Mouse (Mus musculus) heart, embryonic 14.5 days (tissue): ENCODE results near the gene Arl6ip1. TPM values are rescaled to one million over a fixed set of nuclear protein-coding genes. Genes with fewer than 3 reads are reported as not detected.
A peak's percentile ranks its signal among the peaks of the same experiment; 100 is the strongest.

Source experiments
- ATAC-seq: fragments of 200-750 bp; cut with Nextera tagmentation; 2 replicates; pipeline ENCODE4 v1.8.0; 2017; ENCODE audit warnings: low read depth, moderate TSS enrichment; ENCODE audit not compliant: insufficient number of reproducible peaks, insufficient read depth, low FRiP score
- H3K27ac ChIP-seq, 2 experiments: fragments of 200-500 bp in 1 of 2; fragments of 300-500 bp in 1 of 2; sonication (generic) in 1 of 2; replicated peaks in 1 of 2; 2 replicates each; pipeline ENCODE4 v1.5.1; 2012 to 2014; ENCODE audit warnings: low read depth in 2 of 2, low read length in 2 of 2, control low read depth in 1 of 2, mild to moderate bottlenecking in 1 of 2, mixed read lengths in 1 of 2; ENCODE audit not compliant: control insufficient read depth in 1 of 2, insufficient read depth in 1 of 2
- H3K27me3 ChIP-seq: fragments of 300-500 bp; sonication (generic); 2 replicates; pipeline ENCODE4 v1.6.1; 2014; ENCODE audit warnings: mild to moderate bottlenecking, low read length, control low read depth; ENCODE audit not compliant: control insufficient read depth, insufficient read depth
- H3K36me3 ChIP-seq: fragments of 300-500 bp; sonication (generic); 2 replicates; pipeline ENCODE4 v1.6.1; 2014; ENCODE audit warnings: mild to moderate bottlenecking, control low read depth, low read length, mixed read lengths; ENCODE audit not compliant: control insufficient read depth, insufficient read depth
- H3K4me1 ChIP-seq, 2 experiments: fragments of 200-500 bp in 1 of 2; fragments of 300-500 bp in 1 of 2; sonication (generic) in 1 of 2; 2 replicates each; pipeline ENCODE4 v1.6.1; 2012 to 2014; ENCODE audit warnings: low read length in 2 of 2, control low read depth in 1 of 2, mixed read lengths in 1 of 2; ENCODE audit not compliant: control insufficient read depth in 2 of 2, insufficient read depth in 2 of 2
- H3K4me2 ChIP-seq: fragments of 300-500 bp; sonication (generic); 2 replicates; pipeline ENCODE4 v1.6.1; 2014; ENCODE audit warnings: mild to moderate bottlenecking, low read length
- H3K4me3 ChIP-seq, 2 experiments: fragments of 200-500 bp in 1 of 2; fragments of 300-500 bp in 1 of 2; sonication (generic) in 1 of 2; 2 replicates each; pipeline ENCODE4 v1.5.1; 2012 to 2014; ENCODE audit warnings: low read length in 2 of 2, mild to moderate bottlenecking in 2 of 2, control low read depth in 1 of 2, low read depth in 1 of 2, moderate library complexity in 1 of 2; ENCODE audit not compliant: control insufficient read depth in 1 of 2, insufficient read depth in 1 of 2
- H3K9ac ChIP-seq: fragments of 300-500 bp; sonication (generic); 2 replicates; pipeline ENCODE4 v1.6.1; 2014; ENCODE audit warnings: mild to moderate bottlenecking, low read length
- H3K9me3 ChIP-seq: fragments of 300-500 bp; sonication (generic); 2 replicates; pipeline ENCODE4 v1.6.1; 2016; ENCODE audit warnings: low read length, control low read depth; ENCODE audit not compliant: control insufficient read depth
- WGBS: fragments of 180-500 bp; shearing (Covaris S2); extraction: QIAGEN DNeasy Blood & Tissue Kit; methylation state at CpG from one replicate; pipeline ENCODE4 v1.1.7; 2014; 5-methylcytosine and 5-hydroxymethylcytosine counted together
- polyA plus RNA-seq: library from polyadenylated mRNA; unstranded; fragments of >200 nt; fragmentation: Nextera tagmentation; extraction: Ambion mirVana; gene quantifications from 2 replicates; pipeline ENCODE4 v1.2.1, GENCODE M21; 2014

Arl6ip1 gene
- polyA plus RNA-seq, 1 experiment from 2014 or later = 268 TPM

DNA sequence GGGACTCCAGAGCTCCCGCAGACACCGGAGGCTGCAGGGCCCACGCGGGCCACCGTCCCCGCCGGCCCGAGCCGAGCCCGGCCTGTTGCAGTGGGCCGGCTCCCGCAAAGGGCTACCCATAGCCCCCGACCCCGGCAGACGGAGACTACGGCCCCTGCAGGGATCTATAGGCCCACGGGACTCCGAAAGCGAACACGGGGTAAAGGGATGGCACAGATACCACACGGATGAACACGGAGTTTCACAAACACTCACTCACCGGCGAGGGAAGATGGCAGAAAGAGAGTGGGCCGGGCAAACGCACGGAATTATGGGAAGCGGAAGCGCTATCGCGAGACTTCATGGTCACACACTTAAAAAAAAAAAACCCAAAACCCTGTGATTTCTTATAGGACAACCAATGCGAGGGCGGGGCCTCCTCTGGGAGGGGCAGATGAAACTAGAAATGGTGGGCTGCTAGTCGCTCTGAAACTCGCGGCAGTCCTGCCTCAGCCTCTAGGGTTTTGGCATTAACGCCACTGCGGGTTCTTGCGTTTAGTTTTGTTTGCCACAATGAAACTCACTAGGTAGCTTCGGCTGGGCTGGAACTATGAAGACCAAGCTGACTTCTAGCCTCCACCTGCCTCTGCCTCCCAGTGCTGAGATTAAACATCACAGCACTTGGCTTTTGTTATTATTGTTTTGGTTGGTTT, 13.4 kb downstream of the Arl6ip1 start, which contains the start of gene Rps15a:
Gene Rps15a (minus strand): TSS at position 312 of the 692 bp plus-strand sequence.
- peak within 1 kb of the TSS; percentile 100 for H3K9ac ChIP-seq
- ATAC-seq = peak; percentile 64
- H3K4me2 ChIP-seq = peak within 1 kb of the TSS; percentile 97
- peak within 1 kb of the TSS; percentile 94 to 96 for H3K4me3 ChIP-seq
- peaks cover 69% of the 10 kb centered on the region for H3K36me3 ChIP-seq
- H3K27me3 ChIP-seq = no peaks in the 10 kb centered on the region
- H3K9me3 ChIP-seq = no peaks in the 10 kb centered on the region
- H3K4me1 ChIP-seq = peaks cover 0 to 41% of the 10 kb centered on the region in 2 experiments
- peak within 1 kb of the TSS; percentile 87 to 88 for H3K27ac ChIP-seq
- WGBS = under 1% methylated on average over 40 of the region's 40 CpGs

DNA sequence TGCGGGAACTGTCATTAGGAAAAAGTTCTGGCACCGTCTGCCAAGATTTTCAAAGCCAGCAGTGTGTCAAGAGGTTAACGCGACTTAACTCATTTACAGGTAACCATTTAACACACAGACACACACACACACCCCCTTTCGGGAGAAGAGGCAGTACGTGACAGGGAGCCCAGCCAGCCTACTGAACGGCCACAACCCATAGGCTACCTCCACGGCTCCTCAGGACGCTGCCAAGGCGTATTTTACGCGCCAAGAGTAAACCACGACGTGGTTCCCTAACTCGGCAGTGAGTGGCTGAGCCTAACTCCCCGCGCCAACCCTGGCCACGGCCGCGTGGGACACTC, 14.0 kb downstream of the Arl6ip1 start:
- Histone ChIP-seq H3K27ac (peak overlapping the region; percentile 87 to 88), H3K36me3 (peaks cover 69% of the 10 kb centered on the region), H3K4me1 (peaks cover 0 to 45% of the 10 kb centered on the region in 2 experiments), H3K9me3 (no peaks in the 10 kb centered on the region), H3K27me3 (no peaks in the 10 kb centered on the region), H3K4me2 (peak overlapping the region; percentile 97), H3K9ac (peak overlapping the region; percentile 100), H3K4me3 (peak overlapping the region; percentile 94 to 96)
- no peak; the same call in 1 of the 2 replicates for ATAC-seq
- under 1% methylated on average over 20 of the region's 20 CpGs for WGBS

- H3K4me3 ChIP-seq = peak overlapping the region; percentile 13 to 94; a peak in 3 of 4 replicates
- no peaks in the 10 kb centered on the region for H3K9me3 ChIP-seq
- H3K9ac ChIP-seq = peak overlapping the region; percentile 100
- H3K27me3 ChIP-seq = no peaks in the 10 kb centered on the region
- peak overlapping the region; percentile 97 for H3K4me2 ChIP-seq
- H3K36me3 ChIP-seq = peaks cover 69% of the 10 kb centered on the region
- H3K4me1 ChIP-seq = peaks cover 0 to 45% of the 10 kb centered on the region in 2 experiments
- ATAC-seq = no peak
- 63% methylated on average over 5 of the region's 5 CpGs for WGBS
- no peak overlapping the region for H3K27ac ChIP-seq
These were observed 15.7 kb downstream of the Arl6ip1 start for GRCm38 (mm10) chr7:118113541-118114297.

DNA sequence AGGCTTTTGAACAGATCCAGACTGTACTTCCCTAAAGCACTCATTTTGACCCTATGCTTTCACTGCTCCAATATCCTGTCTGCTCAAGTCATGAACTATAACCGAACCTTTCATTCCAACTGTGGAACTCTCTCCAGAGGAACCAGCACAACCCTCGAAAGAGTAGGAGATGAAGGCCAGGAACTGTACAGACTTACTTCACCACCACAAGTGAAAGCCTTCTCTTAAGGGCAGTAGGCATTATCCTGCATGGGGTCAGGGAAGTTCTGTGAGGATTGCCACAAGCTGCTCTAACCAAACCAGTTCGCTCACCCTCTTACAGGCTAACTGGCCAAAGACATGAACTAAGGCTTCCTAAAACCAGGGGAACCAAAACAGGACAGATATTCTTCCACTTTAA, 18.3 kb downstream of the Arl6ip1 start:
- H3K27me3 ChIP-seq = no peaks in the 10 kb centered on the region
- H3K9ac ChIP-seq = 0 out of 2 replicates have a peak overlapping the region, but pooled peaks have one; percentile 25
- peak overlapping the region; percentile 97 for H3K4me2 ChIP-seq
- 0 out of 4 replicates have a peak overlapping the region, but pooled peaks of 1 of the 2 experiments have one; percentile 2 for H3K4me3 ChIP-seq
- WGBS = 79% methylated on average over 3 of the region's 3 CpGs
- peaks cover 0 to 45% of the 10 kb centered on the region in 2 experiments for H3K4me1 ChIP-seq
- H3K36me3 ChIP-seq = peaks cover 87% of the 10 kb centered on the region
- ATAC-seq = no peak
- no peak overlapping the region for H3K27ac ChIP-seq
- no peaks in the 10 kb centered on the region for H3K9me3 ChIP-seq

- Histone ChIP-seq H3K4me3 (no peak overlapping the region), H3K4me2 (no peak overlapping the region), H3K27ac (no peak overlapping the region), H3K36me3 (peaks cover 86% of the 10 kb centered on the region), H3K4me1 (peaks cover 0 to 21% of the 10 kb centered on the region in 2 experiments), H3K9me3 (no peaks in the 10 kb centered on the region), H3K27me3 (no peaks in the 10 kb centered on the region), H3K9ac (no peak overlapping the region)
- ATAC-seq = no peak
- WGBS = 80% methylated on average over 1 of the region's 1 CpGs
These were observed 21.8 kb downstream of the Arl6ip1 start for GRCm38 (mm10) chr7:118107671-118108070.

GRCm38 (mm10) chr7:118104458-118105052, 24.9 kb downstream of the Arl6ip1 start:
- no peak overlapping the region for H3K4me3 ChIP-seq
- peaks cover 0 to under 1% of the 10 kb centered on the region in 2 experiments; a peak in 1 of 4 replicates for H3K4me1 ChIP-seq
- no peak overlapping the region for H3K27ac ChIP-seq
- peaks cover 55% of the 10 kb centered on the region for H3K36me3 ChIP-seq
- 57% methylated on average over 5 of the region's 5 CpGs for WGBS
- ATAC-seq = no peak
- no peak overlapping the region for H3K9ac ChIP-seq
- no peaks in the 10 kb centered on the region for H3K27me3 ChIP-seq
- H3K4me2 ChIP-seq = no peak overlapping the region
- no peaks in the 10 kb centered on the region for H3K9me3 ChIP-seq
